Mouse (Mus musculus) cerebellum, postnatal 25 days (tissue): ENCODE measurements around the gene Grid1.

ENCODE experiments used
- DNase-seq, 2 experiments: peaks; one replicate each; pipeline ENCODE4 v3.0.0; 2021; ENCODE audit warnings: mixed read lengths in 2 of 2

Grid1 gene

GRCm38 (mm10) chr14:35009074-35009473, 189.2 kb downstream of the Grid1 start:
- DNase-seq, result no peak

GRCm38 (mm10) chr14:35026686-35027085, 206.8 kb downstream of the Grid1 start:
- DNase-seq, result no peak

GRCm38 (mm10) chr14:35027501-35028140, 207.7 kb downstream of the Grid1 start:
- peak in 1 of 2 experiments; percentile 6 for DNase-seq

GRCm38 (mm10) chr14:35029626-35030025, 209.7 kb downstream of the Grid1 start:
- no peak for DNase-seq

- DNase-seq, result no peak
Measured at GRCm38 (mm10) chr14:35030271-35030670, 210.4 kb downstream of the Grid1 start.

- no peak for DNase-seq
Measured at GRCm38 (mm10) chr14:35032283-35032682, 212.4 kb downstream of the Grid1 start.

GRCm38 (mm10) chr14:35044268-35044667, 224.4 kb downstream of the Grid1 start:
- no peak for DNase-seq

- peak; percentile 20 to 51 for DNase-seq
Measured at GRCm38 (mm10) chr14:35044918-35045698, 225.2 kb downstream of the Grid1 start.

GRCm38 (mm10) chr14:35049231-35049630, 229.3 kb downstream of the Grid1 start:
- DNase-seq, result no peak

GRCm38 (mm10) chr14:35054139-35054538, 234.2 kb downstream of the Grid1 start:
- DNase-seq, result no peak

GRCm38 (mm10) chr14:35074636-35075035, 254.7 kb downstream of the Grid1 start:
- DNase-seq, result peak; percentile 37 to 66

- DNase-seq, result no peak
Measured at GRCm38 (mm10) chr14:35079954-35080353, 260.0 kb downstream of the Grid1 start.

- no peak for DNase-seq
Measured at GRCm38 (mm10) chr14:35092646-35093045, 272.7 kb downstream of the Grid1 start.

- no peak for DNase-seq
Measured at GRCm38 (mm10) chr14:35093561-35094186, 273.8 kb downstream of the Grid1 start.

- no peak for DNase-seq
Measured at GRCm38 (mm10) chr14:35095506-35096059, 275.7 kb downstream of the Grid1 start.

GRCm38 (mm10) chr14:35096085-35096484, 276.2 kb downstream of the Grid1 start:
- DNase-seq, result no peak

GRCm38 (mm10) chr14:35097166-35097565, 277.3 kb downstream of the Grid1 start:
- no peak for DNase-seq

GRCm38 (mm10) chr14:35103639-35104210, 283.8 kb downstream of the Grid1 start:
- peak in 1 of 2 experiments; percentile 9 for DNase-seq

GRCm38 (mm10) chr14:35107596-35107995, 287.7 kb downstream of the Grid1 start:
- no peak for DNase-seq

- peak in 1 of 2 experiments; percentile 36 for DNase-seq
Measured at GRCm38 (mm10) chr14:35110928-35111327, 291.0 kb downstream of the Grid1 start.

- no peak for DNase-seq
Measured at GRCm38 (mm10) chr14:35112327-35113275, 292.7 kb downstream of the Grid1 start.

- DNase-seq, result no peak
Measured at GRCm38 (mm10) chr14:35113276-35113645, 293.4 kb downstream of the Grid1 start.
